Mouse (Mus musculus) liver, embryonic 12.5 days (tissue): ENCODE measurements around the gene Lins1. TPM values are rescaled to one million over a fixed set of nuclear protein-coding genes. Genes with fewer than 3 reads are reported as not detected.

Experiments used
- ATAC-seq: fragments of 200-750 bp; cut with Nextera tagmentation; 2 replicates; pipeline ENCODE4 v1.8.0; 2017; ENCODE audit warnings: moderate number of reproducible peaks, mild to moderate bottlenecking, moderate library complexity
- H3K27ac ChIP-seq: fragments of 300-500 bp; sonication (generic); 2 replicates; pipeline ENCODE4 v1.5.1; 2016; ENCODE audit warnings: mild to moderate bottlenecking
- H3K27me3 ChIP-seq: fragments of 300-500 bp; sonication (generic); replicated peaks from 2 replicates; pipeline ENCODE4 v1.6.1; 2016; ENCODE audit warnings: mild to moderate bottlenecking, moderate library complexity
- H3K36me3 ChIP-seq: fragments of 300-500 bp; sonication (generic); 2 replicates; pipeline ENCODE4 v1.6.1; 2016; ENCODE audit warnings: mild to moderate bottlenecking, moderate library complexity
- H3K4me1 ChIP-seq: fragments of 300-500 bp; sonication (generic); 2 replicates; pipeline ENCODE4 v1.6.1; 2016
- H3K4me2 ChIP-seq: fragments of 300-500 bp; sonication (generic); 2 replicates; pipeline ENCODE4 v1.6.1; 2016; ENCODE audit warnings: mild to moderate bottlenecking, moderate library complexity
- H3K4me3 ChIP-seq: fragments of 300-500 bp; sonication (generic); 2 replicates; pipeline ENCODE4 v1.5.1; 2016; ENCODE audit warnings: mild to moderate bottlenecking, moderate library complexity
- H3K9ac ChIP-seq: fragments of 300-500 bp; sonication (generic); 2 replicates; pipeline ENCODE4 v1.6.1; 2016; ENCODE audit warnings: mild to moderate bottlenecking, moderate library complexity
- H3K9me3 ChIP-seq: fragments of 300-500 bp; sonication (generic); replicated peaks from 2 replicates; pipeline ENCODE4 v1.6.1; 2016; ENCODE audit warnings: mild to moderate bottlenecking, moderate library complexity
- WGBS: fragments of 180-500 bp; shearing (Covaris S2); methylation state at CpG from one replicate; pipeline ENCODE4 v1.1.7; 2016; ENCODE audit not compliant: insufficient replicate concordance; 5-methylcytosine and 5-hydroxymethylcytosine counted together
- polyA plus RNA-seq: library from polyadenylated mRNA; unstranded; fragments of >200 nt; fragmentation: Nextera tagmentation; extraction: Ambion mirVana; gene quantifications from 2 replicates; pipeline ENCODE4 v1.2.1, GENCODE M21; 2016

The Lins1 gene
- polyA plus RNA-seq, 1 experiment from 2014 or later, result 7.7 TPM

- H3K4me3 ChIP-seq, result no peak overlapping the region
- no peak overlapping the region for H3K27ac ChIP-seq
- ATAC-seq, result no peak
- no peaks in the 10 kb centered on the region for H3K27me3 ChIP-seq
- no peaks in the 10 kb centered on the region for H3K36me3 ChIP-seq
- no peaks in the 10 kb centered on the region for H3K9me3 ChIP-seq
- no peak overlapping the region for H3K9ac ChIP-seq
- no peak overlapping the region for H3K4me2 ChIP-seq
- no peaks in the 10 kb centered on the region for H3K4me1 ChIP-seq
- WGBS, result 82% methylated on average over 17 of the region's 17 CpGs
These were observed 43.7 kb downstream of the Lins1 start for GRCm38 (mm10) chr7:66733431-66733830.

GRCm38 (mm10) chr7:66733882-66734281, 44.2 kb downstream of the Lins1 start:
- no peak overlapping the region for H3K4me3 ChIP-seq
- no peak overlapping the region for H3K27ac ChIP-seq
- no peaks in the 10 kb centered on the region for H3K9me3 ChIP-seq
- 83% methylated on average over 11 of the region's 11 CpGs for WGBS
- ATAC-seq, result no peak
- H3K9ac ChIP-seq, result no peak overlapping the region
- H3K36me3 ChIP-seq, result no peaks in the 10 kb centered on the region
- no peak overlapping the region for H3K4me2 ChIP-seq
- H3K27me3 ChIP-seq, result no peaks in the 10 kb centered on the region
- no peaks in the 10 kb centered on the region for H3K4me1 ChIP-seq

DNA sequence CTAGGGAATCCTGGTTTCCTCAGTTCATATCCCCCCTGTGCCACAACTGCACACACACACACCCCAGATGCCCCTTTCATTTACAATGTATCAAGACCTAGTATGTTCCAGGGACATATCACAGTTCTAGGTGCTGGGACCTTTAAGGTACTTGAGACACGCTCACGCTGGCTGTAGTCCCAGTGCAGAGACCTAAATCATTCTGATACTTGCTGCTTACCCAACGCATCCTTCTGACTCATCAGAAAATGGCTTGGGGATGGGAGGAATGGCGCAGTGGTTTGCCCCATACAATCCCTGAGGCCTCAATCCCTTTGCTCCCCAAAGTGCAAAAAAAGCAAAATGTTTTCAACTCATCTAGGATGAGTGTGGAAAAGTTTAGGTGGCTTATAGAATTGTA, 44.8 kb downstream of the Lins1 start:
- Histone ChIP-seq H3K9me3 (no peaks in the 10 kb centered on the region), H3K36me3 (no peaks in the 10 kb centered on the region), H3K9ac (no peak overlapping the region), H3K27me3 (no peaks in the 10 kb centered on the region), H3K4me3 (no peak overlapping the region), H3K27ac (no peak overlapping the region), H3K4me2 (no peak overlapping the region), H3K4me1 (no peaks in the 10 kb centered on the region)
- 76% methylated on average over 4 of the region's 4 CpGs for WGBS
- no peak for ATAC-seq

- H3K36me3 ChIP-seq, result no peaks in the 10 kb centered on the region
- H3K4me3 ChIP-seq, result no peak overlapping the region
- H3K4me1 ChIP-seq, result no peaks in the 10 kb centered on the region
- no peaks in the 10 kb centered on the region for H3K9me3 ChIP-seq
- no peaks in the 10 kb centered on the region for H3K27me3 ChIP-seq
- H3K4me2 ChIP-seq, result no peak overlapping the region
- 71% methylated on average over 6 of the region's 6 CpGs for WGBS
- H3K27ac ChIP-seq, result no peak overlapping the region
- H3K9ac ChIP-seq, result no peak overlapping the region
- ATAC-seq, result no peak
These were observed 45.3 kb downstream of the Lins1 start for GRCm38 (mm10) chr7:66734993-66735392.

DNA sequence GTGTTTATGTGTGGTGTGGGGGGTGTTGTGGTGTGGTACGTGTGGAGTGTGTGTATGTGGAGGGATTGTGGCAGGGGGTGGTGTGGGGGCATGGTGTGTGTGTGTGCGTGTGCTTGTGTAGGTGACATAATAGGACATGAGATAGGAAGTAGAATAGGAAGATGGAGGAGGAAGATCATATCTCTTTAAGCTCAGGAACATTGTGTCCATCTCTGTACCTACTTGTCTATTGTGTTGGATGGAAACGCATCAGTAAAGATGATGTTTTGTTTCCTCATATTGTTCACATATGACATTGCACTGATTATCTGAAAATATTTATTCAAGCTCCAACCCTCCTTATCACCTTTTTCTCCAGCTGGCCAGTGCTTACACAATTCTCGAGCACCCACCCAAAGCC, 47.7 kb downstream of the Lins1 start:
- no peak overlapping the region for H3K4me2 ChIP-seq
- H3K36me3 ChIP-seq, result no peaks in the 10 kb centered on the region
- no peaks in the 10 kb centered on the region for H3K4me1 ChIP-seq
- no peaks in the 10 kb centered on the region for H3K9me3 ChIP-seq
- H3K9ac ChIP-seq, result no peak overlapping the region
- no peak overlapping the region for H3K4me3 ChIP-seq
- 67% methylated on average over 4 of the region's 4 CpGs for WGBS
- no peaks in the 10 kb centered on the region for H3K27me3 ChIP-seq
- no peak for ATAC-seq
- H3K27ac ChIP-seq, result no peak overlapping the region

GRCm38 (mm10) chr7:66741008-66741407, 51.3 kb downstream of the Lins1 start:
- WGBS, result 65% methylated on average over 5 of the region's 5 CpGs
- H3K27ac ChIP-seq, result no peak overlapping the region

GRCm38 (mm10) chr7:66741412-66741811, 51.7 kb downstream of the Lins1 start:
- H3K4me3 ChIP-seq, result no peak overlapping the region
- H3K27me3 ChIP-seq, result no peaks in the 10 kb centered on the region
- H3K4me1 ChIP-seq, result no peaks in the 10 kb centered on the region
- 67% methylated on average over 8 of the region's 8 CpGs for WGBS
- no peak overlapping the region for H3K27ac ChIP-seq
- no peak for ATAC-seq
- no peak overlapping the region for H3K9ac ChIP-seq
- H3K4me2 ChIP-seq, result no peak overlapping the region
- no peaks in the 10 kb centered on the region for H3K9me3 ChIP-seq
- H3K36me3 ChIP-seq, result no peaks in the 10 kb centered on the region

More at GRCm38 (mm10) chr7:66741008-66741407, 51.3 kb downstream of the Lins1 start:
- no peaks in the 10 kb centered on the region for H3K36me3 ChIP-seq
- H3K4me2 ChIP-seq, result no peak overlapping the region
- H3K9ac ChIP-seq, result no peak overlapping the region
- H3K9me3 ChIP-seq, result no peaks in the 10 kb centered on the region
- no peak overlapping the region for H3K4me3 ChIP-seq
- ATAC-seq, result no peak
- no peaks in the 10 kb centered on the region for H3K4me1 ChIP-seq
- H3K27me3 ChIP-seq, result no peaks in the 10 kb centered on the region

DNA sequence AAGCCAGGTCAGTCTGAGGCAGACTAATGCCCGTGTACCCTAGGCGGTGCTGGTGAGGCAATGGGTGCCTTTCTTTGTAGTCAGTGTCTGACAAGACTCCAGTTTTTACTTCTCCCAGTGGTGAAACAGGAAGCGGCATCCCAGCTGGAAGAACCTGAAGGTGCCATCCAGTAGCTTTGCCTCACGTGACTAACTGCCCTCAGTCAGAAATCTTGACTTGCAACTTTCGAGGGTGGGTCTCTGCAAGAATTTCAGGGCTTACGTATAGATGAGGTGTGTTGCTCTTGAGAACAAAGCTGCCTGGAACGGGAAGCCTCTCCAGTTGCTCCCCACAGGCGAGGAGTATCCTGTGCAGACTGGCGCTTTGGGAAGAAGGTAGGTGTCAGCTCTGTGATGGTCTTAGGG, 53.7 kb downstream of the Lins1 start, which contains the start of gene Cers3:
TSS of gene Cers3 (plus strand) at position 128 of the 405 bp plus-strand sequence.
- Histone ChIP-seq H3K9me3 (no peaks in the 10 kb centered on the region), H3K36me3 (no peaks in the 10 kb centered on the region), H3K4me3 (no peak within 1 kb of the TSS), H3K4me2 (no peak within 1 kb of the TSS), H3K27ac (no peak within 1 kb of the TSS), H3K4me1 (no peaks in the 10 kb centered on the region), H3K27me3 (no peaks in the 10 kb centered on the region), H3K9ac (no peak within 1 kb of the TSS)
- 55% methylated on average over 9 of the region's 9 CpGs for WGBS
- ATAC-seq, result no peak

DNA sequence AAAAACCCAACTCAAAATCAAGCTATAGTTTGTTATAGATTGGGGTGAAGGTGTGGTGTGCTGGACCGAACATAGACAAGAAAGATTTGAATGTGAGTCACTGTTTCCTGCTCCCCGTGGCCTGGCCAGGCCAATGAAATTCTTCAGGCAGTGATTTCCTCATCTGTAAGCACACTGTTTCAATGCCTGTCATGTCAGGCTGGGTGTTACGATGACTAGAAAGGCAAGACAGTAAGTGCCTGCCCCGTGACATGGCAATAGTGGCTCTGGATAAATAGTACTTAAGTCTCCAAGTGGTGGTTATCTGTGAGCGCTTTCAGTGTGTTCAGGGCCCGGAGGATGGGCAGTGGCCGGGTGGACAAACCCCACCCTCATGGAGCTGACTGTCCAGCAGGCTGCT, 57.3 kb downstream of the Lins1 start:
- Histone ChIP-seq H3K9me3 (no peaks in the 10 kb centered on the region), H3K36me3 (no peaks in the 10 kb centered on the region), H3K4me2 (no peak overlapping the region), H3K9ac (no peak overlapping the region), H3K4me1 (no peaks in the 10 kb centered on the region), H3K27ac (no peak overlapping the region), H3K4me3 (no peak overlapping the region), H3K27me3 (no peaks in the 10 kb centered on the region)
- 63% methylated on average over 7 of the region's 7 CpGs for WGBS
- no peak for ATAC-seq

GRCm38 (mm10) chr7:66749998-66750397, 60.3 kb downstream of the Lins1 start:
- H3K36me3 ChIP-seq, result no peaks in the 10 kb centered on the region
- no peak overlapping the region for H3K9ac ChIP-seq
- H3K27ac ChIP-seq, result no peak overlapping the region
- no peaks in the 10 kb centered on the region for H3K27me3 ChIP-seq
- no peaks in the 10 kb centered on the region for H3K4me1 ChIP-seq
- no peak for ATAC-seq
- WGBS, result 68% methylated on average over 1 of the region's 1 CpGs
- no peak overlapping the region for H3K4me3 ChIP-seq
- no peaks in the 10 kb centered on the region for H3K9me3 ChIP-seq
- H3K4me2 ChIP-seq, result no peak overlapping the region

GRCm38 (mm10) chr7:66753816-66754215, 64.1 kb downstream of the Lins1 start:
- 78% methylated on average over 8 of the region's 8 CpGs for WGBS
- no peak overlapping the region for H3K27ac ChIP-seq

DNA sequence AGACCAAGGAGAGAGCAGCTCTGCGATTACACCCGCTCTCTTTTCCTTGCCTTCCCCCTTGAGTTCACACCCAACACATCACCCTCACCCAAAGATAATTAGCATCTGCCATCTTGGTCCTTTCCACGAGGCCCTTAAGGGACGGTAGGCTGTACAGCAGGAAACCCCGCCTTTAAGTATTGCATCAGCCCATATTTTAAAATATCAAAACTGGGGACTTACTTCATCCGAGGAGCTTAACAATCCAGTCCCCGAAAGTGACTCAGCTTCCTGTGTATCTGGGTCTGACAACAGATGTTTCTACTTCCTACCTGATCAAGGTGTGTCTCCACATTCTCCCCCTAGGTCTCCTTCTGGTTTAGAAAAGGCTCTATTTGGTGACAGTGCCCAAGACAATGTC, 65.9 kb downstream of the Lins1 start:
- Histone ChIP-seq H3K9ac (no peak overlapping the region), H3K4me3 (no peak overlapping the region), H3K4me2 (no peak overlapping the region), H3K27ac (no peak overlapping the region), H3K9me3 (no peaks in the 10 kb centered on the region), H3K27me3 (no peaks in the 10 kb centered on the region), H3K36me3 (no peaks in the 10 kb centered on the region), H3K4me1 (no peaks in the 10 kb centered on the region)
- WGBS, result 64% methylated on average over 7 of the region's 7 CpGs
- ATAC-seq, result no peak

More at GRCm38 (mm10) chr7:66753816-66754215, 64.1 kb downstream of the Lins1 start:
- H3K9ac ChIP-seq, result no peak overlapping the region
- no peaks in the 10 kb centered on the region for H3K27me3 ChIP-seq
- H3K4me2 ChIP-seq, result no peak overlapping the region
- no peak overlapping the region for H3K4me3 ChIP-seq
- H3K9me3 ChIP-seq, result no peaks in the 10 kb centered on the region
- no peaks in the 10 kb centered on the region for H3K36me3 ChIP-seq
- no peak for ATAC-seq
- H3K4me1 ChIP-seq, result no peaks in the 10 kb centered on the region
